Mouse (Mus musculus) embryonic fibroblast, embryonic 13.5 days (primary cell): ENCODE data around the gene Wnt3a.

Experiments
- CTCF ChIP-seq: IDR thresholded peaks from 2 replicates; pipeline ENCODE4 v1.5.1; 2011; ENCODE audit warnings: mild to moderate bottlenecking, control low read depth, low read length, moderate library complexity, borderline replicate concordance; ENCODE audit not compliant: insufficient read depth
- POLR2A ChIP-seq: IDR thresholded peaks from 2 replicates; pipeline ENCODE4 v1.6.1; 2011; ENCODE audit warnings: low read depth, mild to moderate bottlenecking, control low read depth, low read length, moderate library complexity

GRCm38 (mm10) chr11:59293616-59294015 lies 3.1 kb upstream of the Wnt3a start:
- TF ChIP-seq POLR2A (no peak), CTCF (peak; percentile 64; the same call in 1 of the 2 replicates)
